Mouse (Mus musculus) lung, embryonic 14.5 days (tissue): ENCODE measurements at regions not wholly inside any gene's neighbourhood (a gene's known extent, or its start where the extent isn't known, plus 50 kb on each side); places are given as distances from the start of the nearest gene placed in this dataset.

ENCODE experiments used
- ATAC-seq: fragments of 200-750 bp; cut with Nextera tagmentation; 2 replicates; pipeline ENCODE4 v1.8.0; 2017; ENCODE audit warnings: mild to moderate bottlenecking, moderate TSS enrichment, moderate library complexity; ENCODE audit not compliant: insufficient read depth
- DNase-seq: peaks from one replicate; pipeline ENCODE4 v3.0.0-alpha.2; 2015
- H3K27ac ChIP-seq: fragments of 300-500 bp; sonication (generic); 2 replicates; pipeline ENCODE4 v1.5.1; 2014; ENCODE audit warnings: low read depth, mild to moderate bottlenecking, moderate library complexity
- H3K27me3 ChIP-seq: fragments of 300-500 bp; sonication (generic); 2 replicates; pipeline ENCODE4 v1.6.1; 2014; ENCODE audit warnings: low read length, control low read depth; ENCODE audit not compliant: insufficient read depth
- H3K36me3 ChIP-seq: fragments of 300-500 bp; sonication (generic); 2 replicates; pipeline ENCODE4 v1.6.1; 2014; ENCODE audit warnings: control low read depth; ENCODE audit not compliant: insufficient read depth
- H3K4me1 ChIP-seq: fragments of 300-500 bp; sonication (generic); 2 replicates; pipeline ENCODE4 v1.6.1; 2014; ENCODE audit warnings: antibody characterized with exemption, control low read depth; ENCODE audit not compliant: insufficient read depth
- H3K4me2 ChIP-seq: fragments of 300-500 bp; sonication (generic); 2 replicates; pipeline ENCODE4 v1.6.1; 2014; ENCODE audit warnings: mild to moderate bottlenecking
- H3K4me3 ChIP-seq: fragments of 300-500 bp; sonication (generic); 2 replicates; pipeline ENCODE4 v1.5.1; 2014; ENCODE audit warnings: low read depth, low read length
- H3K9ac ChIP-seq: fragments of 300-500 bp; sonication (generic); 2 replicates; pipeline ENCODE4 v1.6.1; 2014
- H3K9me3 ChIP-seq: fragments of 300-500 bp; sonication (generic); 2 replicates; pipeline ENCODE4 v1.6.1; 2016; ENCODE audit warnings: low read depth, low read length, control low read depth
- CTCF ChIP-seq: IDR thresholded peaks from 2 replicates; pipeline ENCODE4 v1.5.1; 2016; ENCODE audit warnings: antibody characterized with exemption, low read depth
- WGBS: fragments of 180-500 bp; shearing (Covaris S2); extraction: QIAGEN DNeasy Blood & Tissue Kit; methylation state at CpG from one replicate; pipeline ENCODE4 v1.1.7; 2014; 5-methylcytosine and 5-hydroxymethylcytosine counted together

DNA sequence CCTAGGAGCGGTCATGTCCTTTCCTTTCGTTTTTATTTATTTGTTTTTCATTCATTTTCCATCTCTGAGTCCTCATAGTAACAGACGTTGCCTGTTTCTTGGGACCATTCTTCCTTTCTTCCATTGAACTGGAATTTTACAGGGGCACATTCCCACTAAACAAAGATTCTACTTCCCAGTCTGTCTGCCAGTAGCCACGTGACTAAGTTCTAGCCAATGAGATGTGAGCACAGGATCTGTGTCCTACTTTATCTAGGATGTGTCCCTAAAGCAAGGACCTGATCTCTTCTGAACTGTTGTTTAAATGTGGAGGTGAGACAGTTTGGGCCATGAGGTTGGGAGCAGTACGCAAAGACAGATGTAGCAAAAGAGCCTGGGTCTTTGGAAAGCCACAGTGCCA lies 214.6 kb downstream of the Parm1 start:
- Histone ChIP-seq H3K36me3 (no peaks in the 10 kb centered on the region), H3K4me3 (no peak overlapping the region), H3K27me3 (no peaks in the 10 kb centered on the region), H3K9me3 (no peaks in the 10 kb centered on the region), H3K4me2 (no peak overlapping the region), H3K4me1 (no peaks in the 10 kb centered on the region), H3K9ac (no peak overlapping the region), H3K27ac (no peak overlapping the region)
- ATAC-seq, result no peak
- no peak for TF ChIP-seq CTCF
- DNase-seq, result no peak
- WGBS, result 76% methylated on average over 5 of the region's 5 CpGs

- Histone ChIP-seq H3K27me3 (no peaks in the 10 kb centered on the region), H3K4me1 (no peaks in the 10 kb centered on the region), H3K4me2 (no peak overlapping the region), H3K36me3 (no peaks in the 10 kb centered on the region), H3K9ac (no peak overlapping the region), H3K27ac (no peak overlapping the region), H3K9me3 (no peaks in the 10 kb centered on the region), H3K4me3 (no peak overlapping the region)
- TF ChIP-seq CTCF, result no peak
- ATAC-seq, result no peak
- no peak for DNase-seq
- 77% methylated on average over 5 of the region's 5 CpGs for WGBS
Measured at GRCm38 (mm10) chr5:91731155-91731554, 213.7 kb downstream of the Parm1 start.

GRCm38 (mm10) chr5:91729868-91730267 lies 212.5 kb downstream of the Parm1 start:
- Histone ChIP-seq H3K4me3 (no peak overlapping the region), H3K9ac (no peak overlapping the region), H3K27me3 (no peaks in the 10 kb centered on the region), H3K36me3 (no peaks in the 10 kb centered on the region), H3K27ac (no peak overlapping the region), H3K9me3 (no peaks in the 10 kb centered on the region), H3K4me2 (no peak overlapping the region), H3K4me1 (no peaks in the 10 kb centered on the region)
- no peak for TF ChIP-seq CTCF
- ATAC-seq, result no peak
- WGBS, result 33% methylated on average over 3 of the region's 3 CpGs
- DNase-seq, result no peak

DNA sequence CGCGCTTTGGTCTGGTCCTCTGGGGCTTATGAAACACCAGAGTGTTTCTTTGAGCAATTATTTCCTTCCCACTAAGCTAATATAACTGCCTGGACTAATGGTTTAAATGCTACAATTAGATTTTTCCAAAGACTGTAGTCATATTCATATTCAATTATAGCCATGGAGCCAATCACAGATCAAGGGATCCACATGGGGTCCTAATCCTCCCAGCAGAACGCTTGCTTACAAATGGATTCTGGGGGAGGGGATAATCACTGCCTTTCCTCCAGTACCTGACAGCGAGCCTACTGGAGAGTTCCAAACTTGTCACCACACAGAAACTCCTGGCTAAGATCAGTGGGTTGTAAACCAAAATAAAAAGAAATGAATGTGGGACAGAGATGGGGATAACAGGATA lies 212.0 kb downstream of the Parm1 start:
- TF ChIP-seq CTCF, result no peak
- no peaks in the 10 kb centered on the region for H3K27me3 ChIP-seq
- H3K36me3 ChIP-seq, result no peaks in the 10 kb centered on the region
- ATAC-seq, result no peak
- H3K9me3 ChIP-seq, result no peaks in the 10 kb centered on the region
- H3K9ac ChIP-seq, result no peak overlapping the region
- H3K4me3 ChIP-seq, result no peak overlapping the region
- no peak overlapping the region for H3K27ac ChIP-seq
- no peak overlapping the region for H3K4me2 ChIP-seq
- no peak for DNase-seq
- H3K4me1 ChIP-seq, result no peaks in the 10 kb centered on the region
- 60% methylated on average over 4 of the region's 4 CpGs for WGBS

DNA sequence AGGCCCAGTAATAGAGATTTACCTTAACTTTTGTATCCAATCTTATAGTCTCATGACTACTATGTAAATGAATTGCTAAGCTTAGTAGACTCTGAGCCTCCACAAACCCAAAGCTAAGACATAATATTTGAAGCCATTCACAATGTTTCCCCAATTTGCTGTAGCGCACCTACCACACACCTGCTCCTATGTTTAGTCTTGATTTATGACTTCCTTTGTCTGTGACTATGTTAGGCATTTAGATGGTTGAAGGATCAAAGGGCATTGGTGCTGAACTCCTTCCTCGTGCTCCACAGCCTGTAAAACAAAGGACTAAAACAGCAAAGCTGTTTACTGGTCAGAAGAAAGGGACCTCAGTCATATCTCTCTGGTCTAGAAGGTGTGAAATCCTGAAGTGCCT lies 210.0 kb downstream of the Parm1 start:
- DNase-seq (no peak), ATAC-seq (no peak)
- Histone ChIP-seq H3K27me3 (no peaks in the 10 kb centered on the region), H3K27ac (no peak overlapping the region), H3K9me3 (no peaks in the 10 kb centered on the region), H3K4me1 (no peaks in the 10 kb centered on the region), H3K36me3 (no peaks in the 10 kb centered on the region), H3K9ac (no peak overlapping the region), H3K4me3 (no peak overlapping the region), H3K4me2 (no peak overlapping the region)
- TF ChIP-seq CTCF, result no peak
- WGBS, result 48% methylated on average over 2 of the region's 2 CpGs

- Histone ChIP-seq H3K27me3 (no peaks in the 10 kb centered on the region), H3K4me1 (no peaks in the 10 kb centered on the region), H3K4me3 (no peak overlapping the region), H3K27ac (no peak overlapping the region), H3K9ac (no peak overlapping the region), H3K36me3 (no peaks in the 10 kb centered on the region), H3K4me2 (no peak overlapping the region), H3K9me3 (no peaks in the 10 kb centered on the region)
- DNase-seq, result no peak
- ATAC-seq, result no peak
- TF ChIP-seq CTCF, result no peak
- WGBS, result 45% methylated on average over 6 of the region's 6 CpGs
Measured at GRCm38 (mm10) chr5:91726118-91726500, 208.7 kb downstream of the Parm1 start.

- no peak for ATAC-seq
- Histone ChIP-seq H3K36me3 (no peaks in the 10 kb centered on the region), H3K27ac (no peak overlapping the region), H3K4me2 (no peak overlapping the region), H3K9ac (no peak overlapping the region), H3K4me3 (no peak overlapping the region), H3K9me3 (no peaks in the 10 kb centered on the region), H3K4me1 (no peaks in the 10 kb centered on the region), H3K27me3 (no peaks in the 10 kb centered on the region)
- 58% methylated on average over 4 of the region's 4 CpGs for WGBS
- no peak for TF ChIP-seq CTCF
- DNase-seq, result no peak
Measured at GRCm38 (mm10) chr5:91725380-91726117, 208.1 kb downstream of the Parm1 start.
